Mouse (Mus musculus) embryonic fibroblast, embryonic 13.5 days (primary cell): Measurements from ENCODE around the gene Sf3a3.

Experiments used
- CTCF ChIP-seq: IDR thresholded peaks from 2 replicates; pipeline ENCODE4 v1.5.1; 2011; ENCODE audit warnings: mild to moderate bottlenecking, control low read depth, low read length, moderate library complexity, borderline replicate concordance; ENCODE audit not compliant: insufficient read depth
- POLR2A ChIP-seq: IDR thresholded peaks from 2 replicates; pipeline ENCODE4 v1.6.1; 2011; ENCODE audit warnings: low read depth, mild to moderate bottlenecking, control low read depth, low read length, moderate library complexity

- TF ChIP-seq CTCF (no peak), POLR2A (no peak)
Measured at GRCm38 (mm10) chr4:124726121-124726520, 11.5 kb downstream of the Sf3a3 start.
